In genomic region chr1:86522286-86522871, GRCm38 (mm10) we compare ENCODE assay signal across 7 mouse cellular contexts. TPM values are rescaled to one million over a fixed set of nuclear protein-coding genes. Genes with fewer than 3 reads are reported as not detected.
A peak's percentile ranks its signal among the peaks of the same experiment; 100 is the strongest.
DNase-seq lines count a peak whose midpoint lies in the region; ATAC-seq and TF ChIP-seq lines count a peak whose summit lies in the region.

No protein-coding gene starts in this region.

- peak overlapping the region; percentile 5 for H3ac ChIP-seq in C2C12 (ENCODE audit: control insufficient read depth, insufficient read length, low read depth)

- H3K27me3 ChIP-seq in C2C12 (ENCODE audit: control insufficient read depth, insufficient read depth, insufficient read length), result no peaks in the 10 kb centered on the region
- no peaks in the 10 kb centered on the region for H3K27me3 ChIP-seq in forebrain, embryonic 12.5 days
- H3K27me3 ChIP-seq in hindbrain, embryonic 14.5 days (ENCODE audit: control insufficient read depth, insufficient read depth, low read length), result no peaks in the 10 kb centered on the region
- no peaks in the 10 kb centered on the region for H3K27me3 ChIP-seq in lung, embryonic 14.5 days (ENCODE audit: insufficient read depth, low read length)

- no peak for TF ChIP-seq CTCF in C2C12 (IDR thresholded peaks at IDR 0.05; ENCODE audit: control insufficient read depth, insufficient read depth, insufficient read length)
- TF ChIP-seq CTCF in lung, embryonic 14.5 days (IDR thresholded peaks at IDR 0.05; ENCODE audit: low read depth), result no peak

- peaks cover 20% of the 10 kb centered on the region for H3K4me1 ChIP-seq in forebrain, embryonic 12.5 days
- 0 out of 2 replicates have a peak, but pooled peaks cover 10% of the 10 kb centered on the region for H3K4me1 ChIP-seq in hindbrain, embryonic 14.5 days (replicated peaks; ENCODE audit: control insufficient read depth, insufficient read depth, low read length)
- H3K4me1 ChIP-seq in lung, embryonic 14.5 days (ENCODE audit: insufficient read depth), result peaks cover 9% of the 10 kb centered on the region

- H3K79me2 ChIP-seq in C2C12 (ENCODE audit: control insufficient read depth, insufficient read depth), result peaks cover 10% of the 10 kb centered on the region

- peaks cover 8% of the 10 kb centered on the region for H3K79me3 ChIP-seq in C2C12 (ENCODE audit: low read depth)

- no peak for ATAC-seq in forebrain, embryonic 12.5 days (ENCODE audit: low FRiP score)
- no peak for ATAC-seq in hindbrain, embryonic 14.5 days (ENCODE audit: low FRiP score)
- no peak for ATAC-seq in lung, embryonic 14.5 days (ENCODE audit: insufficient read depth)

- no peaks in the 10 kb centered on the region for H3K9me3 ChIP-seq in forebrain, embryonic 12.5 days
- no peaks in the 10 kb centered on the region for H3K9me3 ChIP-seq in hindbrain, embryonic 14.5 days (ENCODE audit: control insufficient read depth, low read length)
- H3K9me3 ChIP-seq in lung, embryonic 14.5 days (ENCODE audit: low read depth, low read length), result no peaks in the 10 kb centered on the region

- H3K4me2 ChIP-seq in forebrain, embryonic 12.5 days, result no peak overlapping the region
- no peak overlapping the region for H3K4me2 ChIP-seq in hindbrain, embryonic 14.5 days (replicated peaks)
- no peak overlapping the region for H3K4me2 ChIP-seq in lung, embryonic 14.5 days

- peak overlapping the region; percentile 13; the same call in 1 of the 2 replicates for H3K9ac ChIP-seq in forebrain, embryonic 12.5 days
- peak overlapping the region; percentile 4; the same call in 1 of the 2 replicates for H3K9ac ChIP-seq in hindbrain, embryonic 14.5 days
- H3K9ac ChIP-seq in lung, embryonic 14.5 days, result peak overlapping the region; percentile 10; the same call in 1 of the 2 replicates

- 62% methylated on average over 6 of the region's 7 CpGs for WGBS in forebrain, embryonic 12.5 days
- 48% methylated on average over 7 of the region's 7 CpGs for WGBS in hindbrain, embryonic 14.5 days
- WGBS in lung, embryonic 14.5 days, result 40% methylated on average over 7 of the region's 7 CpGs

- no peak overlapping the region for H3K4me3 ChIP-seq in C2C12 (ENCODE audit: insufficient read depth, poor library complexity, severe bottlenecking)
- H3K4me3 ChIP-seq in forebrain, embryonic 12.5 days (replicated peaks), result no peak overlapping the region
- H3K4me3 ChIP-seq in hindbrain, embryonic 14.5 days (replicated peaks; ENCODE audit: low read length), result no peak overlapping the region
- no peak overlapping the region for H3K4me3 ChIP-seq in lung, embryonic 14.5 days (ENCODE audit: low read depth, low read length)

- peak overlapping the region; percentile 43; the same call in 1 of the 2 replicates for H3K27ac ChIP-seq in forebrain, embryonic 12.5 days
- H3K27ac ChIP-seq in hindbrain, embryonic 14.5 days, result no peak overlapping the region
- H3K27ac ChIP-seq in lung, embryonic 14.5 days (ENCODE audit: low read depth), result peak overlapping the region; percentile 87

- no peaks in the 10 kb centered on the region for H3K36me3 ChIP-seq in C2C12 (ENCODE audit: control insufficient read depth, insufficient read depth)
- H3K36me3 ChIP-seq in forebrain, embryonic 12.5 days (replicated peaks), result no peaks in the 10 kb centered on the region
- H3K36me3 ChIP-seq in hindbrain, embryonic 14.5 days (replicated peaks; ENCODE audit: control insufficient read depth, insufficient read depth), result no peaks in the 10 kb centered on the region
- 0 out of 2 replicates have a peak, but pooled peaks cover under 1% of the 10 kb centered on the region for H3K36me3 ChIP-seq in lung, embryonic 14.5 days (ENCODE audit: insufficient read depth)

- peak; percentile 74 for DNase-seq in MN1 (ENCODE audit: low spot score)
- no peak for DNase-seq in hindbrain, embryonic 14.5 days (ENCODE audit: low spot score)
- peak; percentile 65 for DNase-seq in lung, embryonic 14.5 days
- DNase-seq in testis, postnatal 10 days (ENCODE audit: low spot score), result peak; percentile 53
- DNase-seq in embryo, embryonic 11 days, result no peak

TF ChIP-seq in C2C12, 6 proteins besides CTCF, POLR2A, EP300 and RAD21:
- TF ChIP-seq MAX (IDR thresholded peaks at IDR 0.05), result no peak
- TF ChIP-seq CEBPB (IDR thresholded peaks at IDR 0.05; ENCODE audit: low read depth), result peak; percentile 85
- TF ChIP-seq MYOD1 (IDR thresholded peaks at IDR 0.05; ENCODE audit: control insufficient read depth, insufficient read length, low read depth), result no peak

RNA-seq across cellular contexts. Expression of gene Ptma, which starts 4.1 kb away (rescaled TPM):
- 2,542 TPM for polyA plus RNA-seq in C2C12 (2012; fragmentation: generic; extraction: Trizol)
- 3,257 and 3,328 TPM in 2 replicates for polyA plus RNA-seq in forebrain, embryonic 12.5 days (2016; fragmentation: Nextera tagmentation; extraction: Ambion mirVana)
- 1,567 and 1,692 TPM in 2 replicates for polyA plus RNA-seq in hindbrain, embryonic 14.5 days (2014; fragmentation: Nextera tagmentation; extraction: Ambion mirVana)
- 3,453 and 3,547 TPM in 2 replicates for polyA plus RNA-seq in lung, embryonic 14.5 days (2014; fragmentation: Nextera tagmentation; extraction: Ambion mirVana)

Comparison
In these comparisons a context has a peak if more than half of its experiments do, and no peak if none do; other contexts are left out.
1. DNase-seq: peak in MN1 (single experiment), lung, embryonic 14.5 days (single experiment) and testis, postnatal 10 days (single experiment); none in hindbrain, embryonic 14.5 days (single experiment) and embryo, embryonic 11 days (single experiment).
2. Peak in every context shown above with its lines, with median percentiles within 50 percentile points of each other: H3K9ac ChIP-seq.